Mouse (Mus musculus): Measurements from ENCODE around the gene Prrx1.

Gene Prrx1

GRCm38 (mm10) chr1:163311861-163312811 lies 1.4 kb downstream of the Prrx1 start:
- no peak for DNase-seq (ENCODE audit: low read depth)

GRCm38 (mm10) chr1:163311006-163311836 lies 2.3 kb downstream of the Prrx1 start:
- DNase-seq (ENCODE audit: low read depth) = no peak

- no peak for DNase-seq (ENCODE audit: low read depth)
These were observed 3.3 kb downstream of the Prrx1 start for GRCm38 (mm10) chr1:163310023-163310754.

- DNase-seq (ENCODE audit: low read depth) = no peak
These were observed 4.0 kb downstream of the Prrx1 start for GRCm38 (mm10) chr1:163309466-163309865.

- no peak for DNase-seq (ENCODE audit: low read depth)
These were observed 4.9 kb downstream of the Prrx1 start for GRCm38 (mm10) chr1:163308631-163309030.

GRCm38 (mm10) chr1:163307706-163308105 lies 5.8 kb downstream of the Prrx1 start:
- DNase-seq (ENCODE audit: low read depth) = no peak

GRCm38 (mm10) chr1:163305956-163306355 lies 7.6 kb downstream of the Prrx1 start:
- DNase-seq (ENCODE audit: low read depth) = no peak

GRCm38 (mm10) chr1:163304837-163305236 lies 8.7 kb downstream of the Prrx1 start:
- no peak for DNase-seq (ENCODE audit: low read depth)

GRCm38 (mm10) chr1:163302292-163302691 lies 11.2 kb downstream of the Prrx1 start:
- no peak for DNase-seq (ENCODE audit: low read depth)

GRCm38 (mm10) chr1:163293152-163293551 lies 20.4 kb downstream of the Prrx1 start:
- DNase-seq (ENCODE audit: low read depth) = no peak

- no peak for DNase-seq (ENCODE audit: low read depth)
These were observed 21.6 kb downstream of the Prrx1 start for GRCm38 (mm10) chr1:163291925-163292324.

GRCm38 (mm10) chr1:163289131-163289530 lies 24.4 kb downstream of the Prrx1 start:
- no peak for DNase-seq (ENCODE audit: low read depth)

- DNase-seq (ENCODE audit: low read depth) = no peak
These were observed 28.0 kb downstream of the Prrx1 start for GRCm38 (mm10) chr1:163285539-163285938.

- DNase-seq (ENCODE audit: low read depth) = no peak
These were observed 28.4 kb downstream of the Prrx1 start for GRCm38 (mm10) chr1:163285136-163285535.

- no peak for DNase-seq (ENCODE audit: low read depth)
These were observed 29.4 kb downstream of the Prrx1 start for GRCm38 (mm10) chr1:163283980-163284635.

GRCm38 (mm10) chr1:163281450-163282198 lies 31.9 kb downstream of the Prrx1 start:
- no peak for DNase-seq (ENCODE audit: low read depth)

GRCm38 (mm10) chr1:163280842-163281122 lies 32.7 kb downstream of the Prrx1 start:
- DNase-seq (ENCODE audit: low read depth) = no peak

- no peak for DNase-seq (ENCODE audit: low read depth)
These were observed 33.2 kb downstream of the Prrx1 start for GRCm38 (mm10) chr1:163280097-163280841.

- DNase-seq (ENCODE audit: low read depth) = no peak
These were observed 36.4 kb downstream of the Prrx1 start for GRCm38 (mm10) chr1:163277069-163277468.

- DNase-seq (ENCODE audit: low read depth) = no peak
These were observed 38.6 kb downstream of the Prrx1 start for GRCm38 (mm10) chr1:163274919-163275318.
